In the genomic region with DNA sequence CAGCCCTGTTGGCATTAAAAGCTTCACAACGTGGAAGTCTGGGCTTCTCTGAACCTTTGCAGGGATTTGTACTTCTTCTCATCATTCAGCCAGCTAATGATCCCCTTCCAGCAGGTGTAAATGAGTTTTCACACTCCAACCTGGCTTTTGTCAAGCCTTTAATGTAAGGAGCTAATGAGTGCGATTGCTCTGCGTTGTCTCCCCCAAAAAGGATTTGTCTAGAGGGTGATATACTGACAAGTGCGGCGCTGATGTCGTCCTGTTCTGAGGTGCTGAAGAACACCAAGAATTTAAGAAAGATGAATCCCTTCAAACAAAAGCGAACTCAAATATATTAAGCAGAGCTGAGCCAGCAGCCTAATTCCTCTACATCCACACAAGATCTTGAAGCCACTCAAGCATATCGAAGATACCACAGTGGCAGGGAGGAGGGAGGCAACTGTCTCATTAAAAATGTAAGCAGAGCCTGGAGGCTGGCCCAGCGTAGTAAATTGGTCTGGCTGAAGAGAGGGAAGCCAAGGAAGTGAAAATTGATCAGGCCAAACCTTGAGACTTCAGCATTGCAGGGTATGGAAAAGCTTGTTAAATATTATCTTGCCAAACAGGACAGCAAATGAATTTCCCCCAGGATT, we compare ENCODE assay signal across 19 mouse cellular contexts.
DNase-seq lines count a peak whose midpoint lies in the region; ATAC-seq lines count a peak whose summit lies in the region.
"Had no signal": no experiment of that assay in that cellular context is flagged by ENCODE, and none has a peak within 500 bp of the region (broad histone marks: within the 10 kb centered on the region; RNA-seq: fewer than 3 reads in every experiment).

No protein-coding gene starts in this region.

- no peaks in the 10 kb centered on the region for H3K27me3 ChIP-seq in hindbrain, embryonic 14.5 days (ENCODE audit: control insufficient read depth, insufficient read depth, low read length)
- H3K27me3 ChIP-seq in hindbrain, embryonic 10.5 days (ENCODE audit: insufficient read depth, poor library complexity, severe bottlenecking), result no peaks in the 10 kb centered on the region
- H3K27me3 ChIP-seq in midbrain, embryonic 14.5 days (ENCODE audit: control insufficient read depth, insufficient read depth, low read length), result no peaks in the 10 kb centered on the region
- no peaks in the 10 kb centered on the region for H3K27me3 ChIP-seq in midbrain, embryonic 10.5 days (ENCODE audit: low read depth, poor library complexity, severe bottlenecking)
- H3K27me3 ChIP-seq: CH12.LX; liver, embryonic 15.5 days; megakaryocyte, embryonic 14.5 days had no signal

- no peak for ATAC-seq in hindbrain, embryonic 14.5 days (ENCODE audit: low FRiP score)
- no peak for ATAC-seq in midbrain, embryonic 14.5 days (ENCODE audit: low FRiP score, low TSS enrichment)

- H3K9ac ChIP-seq in hindbrain, embryonic 14.5 days, result no peak overlapping the region
- H3K9ac ChIP-seq in midbrain, embryonic 14.5 days (replicated peaks; ENCODE audit: low read length), result no peak overlapping the region
- H3K9ac ChIP-seq: liver, embryonic 15.5 days had no signal

- no peaks in the 10 kb centered on the region for H3K36me3 ChIP-seq in hindbrain, embryonic 14.5 days (replicated peaks; ENCODE audit: control insufficient read depth, insufficient read depth)
- H3K36me3 ChIP-seq in hindbrain, embryonic 10.5 days, result no peaks in the 10 kb centered on the region
- H3K36me3 ChIP-seq in midbrain, embryonic 14.5 days (ENCODE audit: control insufficient read depth, insufficient read depth, low read length), result no peaks in the 10 kb centered on the region
- no peaks in the 10 kb centered on the region for H3K36me3 ChIP-seq in midbrain, embryonic 10.5 days
- H3K36me3 ChIP-seq: heart, embryonic 10.5 days; liver, embryonic 15.5 days had no signal

- WGBS in hindbrain, embryonic 14.5 days, result 59% methylated on average over 9 of the region's 9 CpGs
- WGBS in hindbrain, embryonic 10.5 days, result 69% methylated on average over 9 of the region's 9 CpGs
- WGBS in midbrain, embryonic 14.5 days, result 42% methylated on average over 9 of the region's 9 CpGs
- 66% methylated on average over 9 of the region's 9 CpGs for WGBS in midbrain, embryonic 10.5 days

- H3K9me3 ChIP-seq in hindbrain, embryonic 14.5 days (ENCODE audit: control insufficient read depth, low read length), result no peaks in the 10 kb centered on the region
- H3K9me3 ChIP-seq in hindbrain, embryonic 10.5 days, result no peaks in the 10 kb centered on the region
- no peaks in the 10 kb centered on the region for H3K9me3 ChIP-seq in midbrain, embryonic 14.5 days (ENCODE audit: control insufficient read depth, low read length)
- no peaks in the 10 kb centered on the region for H3K9me3 ChIP-seq in midbrain, embryonic 10.5 days (replicated peaks)
- H3K9me3 ChIP-seq: heart, embryonic 10.5 days; liver, embryonic 15.5 days; megakaryocyte, embryonic 14.5 days had no signal

- no peak overlapping the region for H3K4me3 ChIP-seq in hindbrain, embryonic 14.5 days (replicated peaks; ENCODE audit: low read length)
- H3K4me3 ChIP-seq in hindbrain, embryonic 10.5 days, result no peak overlapping the region
- H3K4me3 ChIP-seq in midbrain, embryonic 14.5 days (replicated peaks; ENCODE audit: low read depth, low read length), result no peak overlapping the region
- H3K4me3 ChIP-seq in midbrain, embryonic 10.5 days, result no peak overlapping the region
- H3K4me3 ChIP-seq: heart, embryonic 10.5 days; liver, embryonic 15.5 days; megakaryocyte, embryonic 14.5 days had no signal

- no peaks in the 10 kb centered on the region for H3K4me1 ChIP-seq in hindbrain, embryonic 14.5 days (replicated peaks; ENCODE audit: control insufficient read depth, insufficient read depth, low read length)
- 0 out of 2 replicates have a peak, but pooled peaks cover 4% of the 10 kb centered on the region for H3K4me1 ChIP-seq in hindbrain, embryonic 10.5 days (replicated peaks)
- no peaks in the 10 kb centered on the region; the same call in 1 of the 2 replicates for H3K4me1 ChIP-seq in midbrain, embryonic 14.5 days (ENCODE audit: control insufficient read depth, insufficient read depth, low read length)
- H3K4me1 ChIP-seq in midbrain, embryonic 10.5 days, result 0 out of 2 replicates have a peak, but pooled peaks cover 4% of the 10 kb centered on the region
- H3K4me1 ChIP-seq: heart, embryonic 10.5 days; liver, embryonic 15.5 days; megakaryocyte, embryonic 14.5 days had no signal

- DNase-seq in embryo, embryonic 10 days (ENCODE audit: low spot score), result peak; percentile 19
- no peak for DNase-seq in embryo, embryonic 10.5 days (ENCODE audit: low spot score)
- peak; percentile 32 for DNase-seq in hindbrain, embryonic 14.5 days (ENCODE audit: low spot score)
- no peak for DNase-seq in hindbrain, embryonic 10.5 days (ENCODE audit: low spot score)
- peak; percentile 54 for DNase-seq in midbrain, embryonic 14.5 days
- no peak for DNase-seq in midbrain, embryonic 10.5 days (ENCODE audit: low spot score)
- DNase-seq in retina, embryonic 14.5 days (ENCODE audit: low spot score), result peak; percentile 69
- DNase-seq in layer of hippocampus, adult 9-11 months, result no peak
- DNase-seq: adrenal gland, postnatal 10 days; cerebellum, adult 2 months; gastrocnemius, postnatal 36 days; heart, postnatal 10 days; kidney, adult 18-20 months; lung, postnatal 10 days; right cerebral cortex, adult 18-20 months had no signal

- H3K4me2 ChIP-seq in hindbrain, embryonic 14.5 days (replicated peaks), result no peak overlapping the region
- H3K4me2 ChIP-seq in midbrain, embryonic 14.5 days (ENCODE audit: low read length), result no peak overlapping the region
- H3K4me2 ChIP-seq: liver, embryonic 15.5 days had no signal

- H3K27ac ChIP-seq in hindbrain, embryonic 14.5 days, result no peak overlapping the region; the same call in 1 of the 2 replicates
- H3K27ac ChIP-seq in hindbrain, embryonic 10.5 days, result no peak overlapping the region
- no peak overlapping the region for H3K27ac ChIP-seq in midbrain, embryonic 14.5 days (replicated peaks; ENCODE audit: low read depth, low read length)
- H3K27ac ChIP-seq in midbrain, embryonic 10.5 days (replicated peaks), result no peak overlapping the region
- H3K27ac ChIP-seq: heart, embryonic 10.5 days; liver, embryonic 15.5 days had no signal

Comparison
In these comparisons a context has a peak if more than half of its experiments do, and no peak if none do; other contexts are left out.
1. DNase-seq: peak in embryo, embryonic 10 days (single experiment), hindbrain, embryonic 14.5 days (single experiment), midbrain, embryonic 14.5 days (single experiment) and retina, embryonic 14.5 days (single experiment); none in embryo, embryonic 10.5 days (single experiment), hindbrain, embryonic 10.5 days (single experiment), midbrain, embryonic 10.5 days (single experiment) and layer of hippocampus, adult 9-11 months (single experiment).